Mouse (Mus musculus) mature B cell (primary cell): Measurements from ENCODE around the gene Slc6a4.
"Not testable (repeated sequence)": the region's sequence is repeated elsewhere in the genome, so short reads cannot be mapped to it uniquely, and the experiment has no call there.

ENCODE experiments used
- in situ Hi-C: fragments of 300-500 bp; cut with MboI; formaldehyde crosslinking; loops from 2 replicates; pipeline ENCODE4 v1.14.3; 2019

The Slc6a4 gene

DNA sequence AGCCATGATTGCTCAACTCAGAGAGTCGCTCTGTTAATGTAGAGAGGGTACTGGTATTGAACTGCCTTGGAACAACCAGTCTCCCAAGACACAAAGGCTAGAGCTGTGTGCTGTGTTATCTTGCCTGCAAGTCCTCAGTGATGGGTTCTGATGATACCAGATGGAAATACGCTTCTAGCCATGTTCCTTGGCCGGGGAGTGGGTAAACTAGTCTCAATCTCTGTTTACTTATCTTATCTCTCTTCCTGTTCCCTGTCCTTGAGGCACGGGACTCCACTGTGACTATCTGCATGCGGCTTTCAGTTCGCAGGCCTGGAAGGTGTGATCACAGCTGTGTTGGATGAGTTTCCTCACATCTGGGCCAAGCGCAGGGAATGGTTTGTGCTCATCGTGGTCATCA, 21.1 kb downstream of the Slc6a4 start:
- in situ Hi-C loops = no loop called here

DNA sequence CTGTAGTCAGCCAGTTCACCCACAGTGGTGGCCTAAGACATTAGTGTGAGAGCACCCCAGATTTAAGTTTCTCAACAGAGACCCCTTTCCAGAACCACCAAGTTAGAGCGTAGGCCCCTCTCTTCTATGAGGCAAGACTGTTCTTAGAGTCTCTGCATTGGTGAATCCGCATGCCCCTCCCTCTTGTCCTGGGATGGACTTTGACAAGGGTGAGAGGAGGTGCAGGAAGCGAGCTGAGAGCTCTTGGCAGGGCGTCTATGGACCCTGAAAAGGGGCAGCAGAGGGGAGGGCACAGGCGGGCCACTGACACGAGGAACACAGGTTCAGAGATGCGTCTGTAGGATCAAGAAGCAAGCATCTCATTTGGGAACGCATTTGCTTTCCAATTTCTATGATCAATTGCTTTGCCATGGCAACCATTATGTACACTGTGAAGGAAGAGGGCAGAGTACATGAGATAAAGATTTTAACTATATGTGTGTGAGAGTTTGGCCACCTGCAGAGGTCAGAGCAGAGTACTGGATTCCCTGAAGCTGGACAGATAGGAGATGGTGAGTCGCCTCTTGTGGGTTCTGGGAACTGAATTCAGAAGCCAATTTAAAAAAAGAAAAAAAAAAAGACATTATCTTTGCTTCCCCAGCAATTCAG, 23.5 kb downstream of the Slc6a4 start:
- in situ Hi-C loops = no loop called here

DNA sequence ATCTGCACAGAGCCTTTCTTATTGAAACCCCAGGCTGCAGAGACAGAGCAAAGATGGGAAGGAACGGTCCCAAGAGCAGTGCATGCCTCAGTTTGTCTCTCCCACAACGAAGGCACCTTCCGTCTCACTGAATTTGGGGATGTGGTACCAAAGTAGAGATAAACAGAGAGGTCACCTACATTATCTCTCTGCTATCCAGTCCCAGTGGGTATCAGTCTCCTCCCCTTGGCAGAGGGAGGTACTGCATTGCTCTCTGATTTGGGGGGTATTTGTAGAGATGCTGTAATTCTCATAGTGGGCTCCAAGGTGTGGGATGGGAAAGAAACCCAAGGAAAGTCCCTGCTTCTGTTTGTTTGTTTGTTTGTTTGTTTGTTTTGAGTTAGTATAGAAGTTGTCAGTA, 28.2 kb downstream of the Slc6a4 start:
- in situ Hi-C loops = no loop called here

DNA sequence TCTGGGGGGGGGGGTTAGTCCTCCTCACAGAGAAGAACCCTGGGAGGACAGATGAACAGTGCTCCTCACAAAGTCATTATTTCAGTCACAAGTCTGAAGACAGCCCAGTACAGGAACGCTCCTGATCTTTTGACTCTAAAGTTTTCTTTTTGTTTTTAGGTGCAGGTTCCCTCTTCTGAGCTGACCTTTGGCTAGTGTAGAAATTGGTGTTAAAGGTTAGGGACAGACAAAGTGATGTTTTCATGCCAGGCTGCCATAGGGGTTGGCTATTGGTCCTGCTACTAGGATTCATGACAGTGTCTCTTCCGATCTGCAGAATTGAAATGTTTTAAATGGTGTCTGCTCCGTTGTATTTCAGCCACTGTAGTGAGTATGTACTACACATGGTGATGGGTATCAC, 29.8 kb downstream of the Slc6a4 start:
- in situ Hi-C loops = no loop called here

DNA sequence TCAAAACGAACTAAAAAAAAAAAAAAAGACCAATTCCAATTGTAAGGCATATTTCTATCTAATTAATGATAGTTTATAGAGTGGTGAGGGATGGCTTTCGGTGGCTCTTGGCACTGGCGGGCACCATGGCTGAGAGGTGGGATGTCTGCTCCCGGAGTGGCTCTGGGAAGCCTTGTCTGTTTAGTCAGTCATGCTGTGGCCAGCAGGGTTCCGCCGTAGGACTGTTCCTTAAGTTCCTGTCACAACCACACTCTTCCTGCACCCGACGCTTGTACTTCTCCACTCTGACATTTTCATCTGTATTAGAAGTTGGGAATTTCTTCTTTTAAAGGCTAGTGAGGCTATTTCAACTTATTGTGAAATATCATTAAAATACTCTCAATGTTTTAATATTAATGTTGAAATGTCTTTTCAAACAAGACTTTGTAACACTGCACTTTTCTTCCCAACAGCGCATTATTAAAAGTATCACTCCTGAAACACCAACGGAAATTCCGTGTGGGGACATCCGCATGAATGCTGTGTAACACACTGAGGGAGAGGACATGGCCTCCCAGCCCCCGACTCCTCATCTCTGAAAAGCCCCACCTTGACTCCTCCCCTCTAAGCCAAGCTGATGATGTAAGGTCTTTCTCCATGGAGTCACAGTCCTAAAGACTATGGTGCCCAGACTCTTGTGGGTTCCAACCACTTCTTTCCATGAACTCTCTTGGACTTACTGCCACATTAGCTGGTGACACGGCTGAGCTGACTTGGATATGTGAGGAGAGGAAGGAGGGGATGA, 32.9 kb downstream of the Slc6a4 start:
- in situ Hi-C loops = no loop called here

DNA sequence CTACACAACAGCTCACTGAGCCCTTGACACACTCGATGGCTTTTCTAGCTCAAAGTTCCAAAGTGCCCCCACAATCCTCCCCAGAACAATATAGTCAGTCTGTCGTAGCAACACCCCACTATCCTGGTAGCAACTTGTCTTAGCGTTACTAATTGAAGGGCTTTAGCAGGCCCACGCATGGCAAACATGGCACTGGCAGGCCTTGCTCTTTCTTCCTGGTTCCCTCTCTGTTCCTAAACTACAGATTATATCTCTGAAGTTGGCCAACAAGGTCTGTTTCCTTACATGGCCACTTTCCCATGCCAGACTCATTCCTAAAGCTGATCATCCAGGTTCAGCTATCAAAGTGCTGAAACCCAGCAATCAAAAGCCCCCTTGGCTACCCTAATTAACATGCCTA, 43.5 kb downstream of the Slc6a4 start:
- in situ Hi-C loops = no loop called here

DNA sequence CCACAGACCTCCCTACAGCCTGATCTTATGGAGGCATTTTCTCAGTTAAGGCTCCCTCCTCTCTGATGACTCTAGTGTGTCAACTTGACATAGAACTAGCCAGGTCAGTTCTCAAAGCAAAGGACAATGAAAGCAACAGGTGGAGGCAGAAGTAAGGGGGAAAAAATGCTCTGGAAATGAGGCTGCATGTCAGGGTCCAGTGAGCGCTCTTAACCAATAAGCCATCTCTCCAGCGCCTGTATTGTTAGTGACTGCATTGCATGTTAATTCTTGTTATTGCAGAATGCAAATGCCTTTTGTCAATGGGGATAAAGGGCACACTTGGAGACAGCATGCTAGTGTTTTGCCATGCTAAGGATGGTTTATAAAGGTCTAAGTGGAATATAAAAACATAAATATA, 44.4 kb downstream of the Slc6a4 start:
- in situ Hi-C loops = no loop called here

DNA sequence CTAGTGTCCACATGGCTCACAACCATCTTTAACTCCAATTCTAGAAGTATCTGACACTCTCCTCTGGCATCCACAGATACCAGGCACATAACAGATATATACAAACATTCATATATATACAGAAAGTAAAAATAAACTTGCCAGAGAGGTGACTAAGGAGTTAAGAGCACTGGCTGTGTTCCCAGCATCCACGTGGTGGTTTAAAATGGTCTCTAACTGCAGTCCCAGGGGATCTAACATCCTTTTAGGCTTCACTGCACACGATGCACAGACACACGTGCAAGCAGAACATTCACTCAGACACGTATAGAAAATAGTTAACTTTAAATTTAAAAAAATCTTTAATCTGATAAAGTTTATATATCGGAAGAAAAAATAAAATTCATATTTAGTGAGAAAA, 63.5 kb downstream of the Slc6a4 start:
- in situ Hi-C loops = no loop called here

DNA sequence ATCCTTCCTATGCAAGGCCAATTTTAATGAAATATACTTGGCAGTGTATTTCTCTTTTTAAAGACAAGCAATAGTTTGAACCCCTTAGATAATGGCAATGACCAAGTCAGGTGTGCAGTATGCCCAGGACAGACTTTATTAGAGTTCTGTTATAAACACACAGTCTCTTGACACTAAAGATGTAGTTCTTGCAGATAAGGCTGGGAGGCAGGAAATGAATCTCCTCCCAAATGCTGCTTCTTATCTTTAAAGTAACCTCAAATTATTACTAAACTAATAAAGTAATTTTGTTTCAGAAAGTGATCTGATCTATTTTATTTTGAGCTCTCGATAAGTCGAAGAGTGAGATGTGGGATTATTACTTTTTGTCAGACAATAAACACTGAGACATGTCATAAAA, 65.0 kb downstream of the Slc6a4 start:
- in situ Hi-C loops = no loop called here

DNA sequence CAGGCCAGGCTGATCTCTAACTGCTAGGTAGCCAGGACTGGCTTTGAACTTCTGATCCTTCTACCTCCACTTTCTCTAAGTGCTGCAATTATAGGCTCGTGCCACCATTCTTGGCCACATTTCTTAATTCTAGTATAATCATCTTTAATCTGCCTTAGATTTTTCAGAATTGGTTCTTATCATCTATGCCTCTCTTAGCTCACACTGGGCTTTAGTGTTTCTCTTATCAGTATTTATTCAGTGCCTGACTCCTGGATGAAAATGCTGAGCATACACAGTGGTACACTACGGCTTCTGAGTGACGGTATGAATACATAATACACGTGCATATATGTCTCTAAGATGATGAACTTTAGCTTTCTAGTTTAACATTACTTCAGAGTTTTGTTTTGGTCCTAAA, 70.4 kb downstream of the Slc6a4 start:
- in situ Hi-C loops = no loop called here

DNA sequence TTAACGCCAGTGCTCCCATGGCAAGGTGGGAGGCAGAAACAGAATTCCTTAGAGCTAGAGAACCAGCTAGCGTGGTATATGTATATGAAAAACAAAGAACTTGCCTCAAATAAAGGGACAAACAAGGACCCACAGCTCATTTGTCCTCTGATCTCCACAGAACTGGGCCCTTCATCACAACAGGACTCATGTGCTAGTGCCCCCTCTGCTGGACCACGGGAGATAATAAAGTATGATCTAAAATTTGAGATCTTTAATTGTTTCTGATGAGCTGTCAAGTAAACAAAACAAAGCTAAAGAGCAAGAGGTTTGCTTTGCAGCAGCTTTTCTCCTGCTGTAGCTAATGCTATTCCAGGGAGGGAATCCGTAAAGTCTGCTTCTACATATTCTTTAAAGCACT, 72.3 kb downstream of the Slc6a4 start:
- in situ Hi-C loops = no loop called here

DNA sequence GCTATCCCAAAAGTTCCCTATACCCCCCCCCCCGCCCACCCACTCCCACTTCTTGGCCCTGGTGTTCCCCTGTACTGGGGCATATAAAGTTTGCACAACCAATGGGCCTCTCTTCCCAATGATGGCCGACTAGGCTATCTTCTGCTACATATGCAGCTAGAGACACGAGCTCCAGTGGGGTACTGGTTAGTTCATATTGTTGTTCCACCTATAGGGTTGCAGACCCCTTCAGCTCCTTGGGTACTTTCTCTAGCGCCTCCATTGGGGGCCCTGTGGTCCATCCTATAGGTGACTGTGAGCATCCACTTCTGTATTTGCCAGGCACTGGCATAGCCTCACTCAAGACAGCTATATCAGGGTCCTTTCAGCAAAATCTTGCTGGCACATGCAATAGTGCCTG, 78.9 kb downstream of the Slc6a4 start:
- in situ Hi-C loops = not testable (repeated sequence)

DNA sequence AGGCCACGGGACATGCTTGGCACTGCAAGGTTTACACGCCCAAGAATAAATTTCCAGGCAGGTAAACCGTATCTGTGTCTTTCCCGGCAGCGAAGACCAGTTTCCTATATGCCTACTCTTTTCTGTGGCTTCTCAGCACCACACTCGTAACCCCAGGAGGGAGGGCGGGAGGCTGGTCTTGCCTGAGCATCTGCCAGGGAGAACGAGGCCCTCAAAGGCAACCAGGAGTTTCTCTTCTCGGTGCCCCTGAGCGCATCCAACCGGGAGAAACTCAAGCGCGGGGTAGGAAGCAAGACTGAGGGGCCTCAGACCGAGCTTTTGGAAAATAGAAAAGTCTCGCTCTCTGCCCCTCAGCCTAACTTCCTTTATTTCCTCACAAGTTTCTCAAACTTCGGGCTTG, 79.4 kb downstream of the Slc6a4 start:
- in situ Hi-C loops = no loop called here

DNA sequence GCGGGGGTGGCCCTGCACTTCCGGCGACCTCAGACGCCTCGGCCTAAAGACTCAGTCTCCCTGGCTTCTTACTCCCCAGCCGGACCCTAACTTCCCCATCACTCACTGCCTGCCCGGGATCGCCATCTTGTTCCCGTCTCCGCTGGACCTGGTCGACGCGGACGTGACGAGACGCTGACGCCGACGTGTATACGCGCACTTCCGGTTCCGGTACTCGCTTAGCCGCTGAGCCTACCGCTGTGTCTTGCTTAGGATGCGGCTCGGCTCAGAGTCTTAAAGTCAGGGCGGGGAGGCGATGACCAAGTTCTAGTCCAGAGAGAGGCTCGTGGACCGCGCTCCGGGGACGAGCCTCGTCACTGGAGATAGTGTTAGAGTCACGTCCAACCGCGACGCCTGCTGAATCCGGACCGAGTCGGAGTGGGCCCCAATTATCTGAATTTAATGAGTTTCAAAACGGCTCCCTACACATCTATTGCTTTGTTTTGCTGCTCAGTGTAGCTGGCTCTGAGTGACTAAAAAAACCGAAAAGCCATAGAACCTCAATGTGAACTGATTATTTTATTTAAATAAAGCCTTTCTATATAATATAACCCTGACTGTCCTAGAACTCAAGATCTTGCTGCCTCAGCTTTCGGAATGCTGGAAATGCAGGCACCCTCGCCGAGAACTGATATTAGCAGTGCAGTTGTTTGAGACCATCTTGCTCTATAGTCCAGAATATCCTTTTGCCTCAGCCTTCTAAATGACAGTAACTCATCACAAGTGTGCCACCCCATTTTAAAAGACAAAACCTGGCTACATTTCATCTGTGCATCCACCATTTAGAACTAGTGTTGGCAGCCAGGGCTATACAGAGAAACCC, 80.1 kb downstream of the Slc6a4 start, which contains the start of gene Nsrp1:
Gene Nsrp1, minus strand, starts transcription at position 163 of the 862 bp plus-strand sequence.
- in situ Hi-C loops = no loop called here

DNA sequence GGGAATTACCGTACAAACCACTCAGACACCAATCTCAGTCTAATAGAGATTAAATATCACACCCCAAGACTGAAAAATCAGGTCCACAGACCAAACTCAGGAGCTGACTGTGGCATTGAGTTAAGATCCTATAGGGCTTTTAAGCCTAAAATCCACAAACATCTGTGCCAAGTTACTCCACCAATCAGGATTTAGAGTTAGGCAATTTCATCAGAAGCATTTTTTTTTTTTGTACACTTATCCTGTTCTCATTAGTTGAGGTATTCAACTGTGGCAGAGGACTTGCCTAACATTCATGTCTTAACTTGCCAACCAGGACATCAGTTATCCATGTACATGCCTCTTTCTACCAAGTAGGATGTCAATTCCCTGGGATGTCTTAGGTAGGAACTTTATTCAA, 81.0 kb downstream of the Slc6a4 start:
- in situ Hi-C loops = no loop called here
